Mouse (Mus musculus): ENCODE data around the gene Plk2.

DNA sequence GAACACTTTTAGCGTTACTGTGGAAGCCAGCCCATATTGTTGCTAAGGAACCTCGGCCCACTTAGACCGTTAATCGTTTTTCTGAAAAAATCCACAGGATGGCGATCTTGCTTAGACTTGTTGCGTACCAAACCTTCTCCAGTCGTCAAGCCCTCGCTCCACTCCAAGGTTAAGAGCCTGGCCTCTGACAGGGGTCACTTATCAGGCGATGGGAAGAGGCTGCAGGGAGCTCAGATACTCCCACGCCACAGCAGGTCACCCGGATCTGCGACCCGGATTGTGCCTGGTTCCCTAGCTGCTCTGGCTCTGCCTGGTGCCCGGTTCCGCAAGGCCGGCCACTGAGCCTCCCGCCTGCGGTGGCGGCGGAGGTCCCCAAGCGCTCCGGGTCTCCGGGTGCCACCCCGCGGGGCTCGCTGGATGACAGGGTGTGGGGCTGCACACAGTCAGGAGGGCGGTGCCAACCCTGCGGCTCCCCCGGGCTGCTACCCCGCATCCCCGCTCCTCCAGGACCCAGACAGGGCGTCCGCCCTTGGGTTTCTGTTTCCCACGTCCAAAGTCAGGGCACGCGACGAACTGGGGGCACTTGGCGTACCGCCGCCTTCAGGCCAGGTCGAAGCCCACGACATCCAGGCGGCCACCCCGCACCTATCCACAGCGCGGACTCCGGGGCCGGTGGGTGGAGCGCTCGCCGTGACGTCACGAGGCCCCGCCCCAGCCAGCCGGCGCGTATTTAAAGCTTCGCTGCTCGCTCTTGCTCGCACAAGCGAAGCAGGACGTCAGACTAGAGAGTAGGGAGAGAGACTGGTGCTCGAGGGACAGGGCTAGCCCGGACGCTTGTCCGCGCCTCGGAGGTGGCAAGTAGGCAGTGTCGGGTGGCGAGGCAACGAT is at the start of gene Plk2:
- TF ChIP-seq MYOD1 (IDR thresholded peaks at IDR 0.05; ENCODE audit: control insufficient read depth in 1 of 3, insufficient read length in 2 of 3, low read depth in 2 of 3) (peak in 1 of 3 experiments; percentile 10), POLR2A (IDR thresholded peaks at IDR 0.05; ENCODE audit: insufficient read length, low read depth) (peak; percentile 100), MYOG (IDR thresholded peaks at IDR 0.05; ENCODE audit: control insufficient read depth in 1 of 3, insufficient read depth in 1 of 3, insufficient read length in 2 of 3, low read depth in 2 of 3) (peak in 1 of 3 experiments; percentile 36), TCF12 (IDR thresholded peaks at IDR 0.05; ENCODE audit: insufficient read depth, poor library complexity, severe bottlenecking) (no peak), MAX (IDR thresholded peaks at IDR 0.05; ENCODE audit: low read depth) (peak; percentile 64), USF1 (IDR thresholded peaks at IDR 0.05; ENCODE audit: low read depth) (no peak), POLR2AphosphoS2 (IDR thresholded peaks at IDR 0.05; ENCODE audit: insufficient read length, low read depth) (peak; percentile 100), CEBPB (IDR thresholded peaks at IDR 0.05; ENCODE audit: insufficient read depth, poor library complexity, severe bottlenecking) (no peak), E2F4 (IDR thresholded peaks at IDR 0.05; ENCODE audit: insufficient read depth) (no peak), TCF3 (IDR thresholded peaks at IDR 0.05; ENCODE audit: insufficient read length, low read depth) (no peak), SRF (IDR thresholded peaks at IDR 0.05; ENCODE audit: control insufficient read depth, insufficient read length, low read depth) (peak; percentile 48), REST (IDR thresholded peaks at IDR 0.05; ENCODE audit: insufficient read depth, insufficient read length) (peak; percentile 30)

All from myocyte (in vitro differentiated cells).